Mouse (Mus musculus) kidney, adult 2 months (tissue): ENCODE measurements at regions not wholly inside any gene's neighbourhood (a gene's known extent, or its start where the extent isn't known, plus 50 kb on each side); places are given as distances from the start of the nearest gene placed in this dataset.

ENCODE experiments used
- CTCF ChIP-seq: fragments of 200-500 bp; conservative IDR thresholded peaks from 2 replicates; pipeline ENCODE4 v1.5.1; 2011; ENCODE audit warnings: low read depth, mild to moderate bottlenecking, control low read depth, low read length, moderate library complexity, mixed read lengths; ENCODE audit not compliant: insufficient read depth, insufficient read length
- POLR2A ChIP-seq: fragments of 200-500 bp; IDR thresholded peaks from one replicate; pipeline ENCODE4 v1.6.1; 2011; ENCODE audit warnings: low read depth, low read length, control low read depth

DNA sequence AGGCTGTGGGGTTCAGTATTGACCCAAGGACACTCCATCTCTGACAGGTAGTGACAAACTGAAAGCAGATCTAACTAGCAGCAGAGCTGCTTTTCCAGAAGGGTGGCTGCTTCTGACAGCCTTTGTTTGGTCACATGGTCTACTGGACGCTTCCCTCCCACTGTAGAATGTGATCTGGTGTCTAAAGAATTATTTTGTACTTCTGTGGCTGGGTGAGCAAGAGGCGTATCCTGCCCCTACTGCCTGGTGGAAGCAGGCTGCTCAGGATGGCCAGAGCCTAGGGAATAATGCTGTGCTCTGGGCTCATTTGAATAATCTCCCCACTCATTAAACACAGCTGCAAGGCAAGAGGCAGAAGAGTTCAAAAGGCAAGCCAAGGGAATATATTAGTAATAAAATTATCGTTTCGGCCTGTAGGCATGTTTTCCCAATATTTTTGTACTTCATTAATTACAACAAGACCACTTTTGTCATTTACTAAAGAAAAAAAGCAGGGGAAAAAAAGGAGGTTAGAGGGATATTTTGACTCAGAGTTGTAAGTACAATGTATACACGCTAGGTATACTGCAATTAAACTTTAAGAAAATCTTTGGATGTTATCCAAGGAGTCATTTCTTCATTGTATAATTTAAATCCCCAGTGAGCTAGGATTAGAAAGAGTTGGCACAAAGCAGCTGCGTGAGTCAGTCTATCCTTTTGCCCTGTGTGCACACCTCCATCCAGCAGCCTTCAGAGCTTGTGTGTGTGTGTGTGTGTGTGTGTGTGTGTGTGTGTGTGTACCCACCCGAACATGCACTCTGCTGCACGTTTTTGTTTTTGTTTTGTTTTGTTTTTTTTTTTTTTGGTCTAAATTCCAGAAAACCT, 504.3 kb upstream of the Tmpo start:
- TF ChIP-seq POLR2A, result no peak
- TF ChIP-seq CTCF, result no peak
